Mouse (Mus musculus): ENCODE measurements at regions not wholly inside any gene's neighbourhood (a gene's known extent, or its start where the extent isn't known, plus 50 kb on each side); places are given as distances from the start of the nearest gene placed in this dataset.

GRCm38 (mm10) chr2:75477076-75477475, 182.0 kb upstream of the Hnrnpa3 start:
- DNase-seq (ENCODE audit: low spot score) = no peak

- DNase-seq (ENCODE audit: low spot score) = no peak
Observed at GRCm38 (mm10) chr2:75479546-75479945, 179.5 kb upstream of the Hnrnpa3 start.

DNA sequence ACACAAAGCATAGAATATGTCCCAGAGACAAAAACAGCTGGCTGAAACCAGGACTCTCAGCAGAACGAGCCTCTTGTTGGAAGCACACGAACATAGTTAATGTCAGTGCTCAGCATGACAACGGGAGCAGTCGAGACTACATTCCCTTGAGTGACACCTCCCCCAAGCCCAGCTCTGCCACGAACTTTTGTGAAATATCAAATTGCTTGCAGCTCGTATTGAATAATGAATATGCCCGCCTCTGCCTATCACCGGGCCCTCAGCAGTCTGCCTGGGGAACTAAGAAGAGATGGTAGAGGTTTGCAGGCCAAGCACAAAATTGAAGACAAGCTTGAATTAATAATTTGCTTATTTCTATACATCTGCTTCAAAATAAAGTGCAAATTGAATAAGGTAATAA, 177.2 kb upstream of the Hnrnpa3 start:
- DNase-seq (ENCODE audit: low spot score) = no peak

- no peak for DNase-seq (ENCODE audit: low spot score)
Observed at GRCm38 (mm10) chr2:75482484-75482883, 176.6 kb upstream of the Hnrnpa3 start.

DNA sequence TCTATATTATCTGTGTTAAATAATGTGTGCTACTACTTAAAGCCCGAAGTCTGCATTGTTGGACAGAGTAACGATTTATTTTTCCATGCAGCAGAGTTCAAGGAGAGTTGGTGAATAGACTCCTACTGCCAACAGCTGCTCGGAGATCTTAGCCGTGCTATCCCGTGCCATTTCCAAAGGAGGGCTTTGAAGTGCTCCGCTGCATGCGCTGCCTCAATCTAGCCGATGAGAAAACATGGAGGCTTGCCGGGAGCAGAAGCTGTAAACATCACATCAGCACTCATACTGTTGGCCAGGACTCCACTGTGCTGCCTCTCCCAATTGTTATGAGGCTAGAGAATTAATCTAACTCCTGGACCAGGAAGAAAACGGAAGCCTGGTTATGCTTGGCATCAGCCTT, 174.1 kb upstream of the Hnrnpa3 start:
- no peak for DNase-seq (ENCODE audit: low spot score)

- no peak for DNase-seq (ENCODE audit: low spot score)
Observed at GRCm38 (mm10) chr2:75491150-75491549, 167.9 kb upstream of the Hnrnpa3 start.

- no peak for DNase-seq (ENCODE audit: low spot score)
Observed at GRCm38 (mm10) chr2:75491789-75492500, 167.1 kb upstream of the Hnrnpa3 start.

- no peak for DNase-seq (ENCODE audit: low spot score)
Observed at GRCm38 (mm10) chr2:75492501-75492898, 166.6 kb upstream of the Hnrnpa3 start.

- DNase-seq (ENCODE audit: low spot score) = no peak
Observed at GRCm38 (mm10) chr2:75496606-75497240, 162.3 kb upstream of the Hnrnpa3 start.

- DNase-seq (ENCODE audit: low spot score) = no peak
Observed at GRCm38 (mm10) chr2:75510223-75510622, 148.8 kb upstream of the Hnrnpa3 start.

DNA sequence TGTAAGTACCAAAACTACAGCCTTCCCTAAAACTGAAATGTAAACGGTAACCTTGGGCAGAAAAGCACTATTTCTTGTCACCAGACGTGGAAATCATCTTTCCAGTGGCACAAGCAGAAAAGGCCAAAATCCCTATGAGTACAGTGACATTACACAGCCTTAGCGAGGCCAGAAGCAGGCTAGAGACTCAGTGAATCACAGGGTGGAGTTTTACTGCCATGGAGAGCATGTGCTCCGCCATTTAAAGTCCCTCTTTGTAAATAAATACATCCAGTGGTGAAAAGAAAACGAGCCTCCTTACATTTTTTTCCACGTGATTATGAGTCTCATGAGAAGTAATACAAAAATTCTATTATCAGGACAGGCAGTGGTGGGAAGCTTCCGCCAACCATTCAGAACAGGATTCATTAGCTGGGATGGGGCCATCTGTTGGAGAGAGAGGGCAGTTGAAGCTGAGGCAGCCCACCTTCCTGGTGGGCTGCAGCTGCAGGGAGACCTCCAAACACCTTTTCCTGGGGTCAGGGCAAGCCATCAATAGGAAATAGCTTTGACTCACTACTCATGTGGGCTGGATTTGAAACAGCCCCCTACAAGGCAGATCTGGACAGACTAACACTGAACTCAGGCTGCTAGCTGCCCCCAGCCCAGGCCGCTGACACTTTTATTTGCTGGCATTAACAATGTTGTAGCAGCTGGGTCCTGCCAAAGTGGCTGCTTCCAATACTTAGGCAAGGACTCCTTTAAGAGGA, 146.5 kb upstream of the Hnrnpa3 start:
- no peak for DNase-seq (ENCODE audit: low spot score)

- DNase-seq (ENCODE audit: low spot score) = no peak
Observed at GRCm38 (mm10) chr2:75514171-75514570, 144.9 kb upstream of the Hnrnpa3 start.

GRCm38 (mm10) chr2:75516223-75516622, 142.8 kb upstream of the Hnrnpa3 start:
- no peak for DNase-seq (ENCODE audit: low spot score)

- DNase-seq (ENCODE audit: low spot score) = no peak
Observed at GRCm38 (mm10) chr2:75517096-75517495, 142.0 kb upstream of the Hnrnpa3 start.

GRCm38 (mm10) chr2:75518607-75519006, 140.5 kb upstream of the Hnrnpa3 start:
- no peak for DNase-seq (ENCODE audit: low spot score)

- no peak for DNase-seq (ENCODE audit: low spot score)
Observed at GRCm38 (mm10) chr2:75525562-75525961, 133.5 kb upstream of the Hnrnpa3 start.

GRCm38 (mm10) chr2:75528706-75529105, 130.4 kb upstream of the Hnrnpa3 start:
- no peak for DNase-seq (ENCODE audit: low spot score)

DNA sequence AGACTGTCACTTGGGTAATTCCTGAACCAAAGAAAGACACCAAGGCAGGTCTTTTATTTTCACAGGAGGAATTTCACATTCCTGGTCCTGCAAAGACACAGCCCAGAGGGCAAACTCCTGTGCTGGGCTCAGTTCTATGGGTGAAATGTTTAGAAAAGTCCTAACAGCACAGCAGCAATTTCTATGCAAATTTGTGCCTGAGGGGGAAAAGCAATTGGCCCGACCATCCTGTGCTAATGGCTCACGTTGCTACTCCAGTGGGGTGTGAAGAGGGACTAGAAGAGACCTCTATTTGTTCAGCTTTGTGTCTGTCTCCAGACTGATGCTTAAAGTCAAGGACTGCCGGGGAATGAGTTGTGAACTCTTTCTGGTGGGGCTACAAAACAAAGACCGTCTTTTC, 120.9 kb upstream of the Hnrnpa3 start:
- no peak for DNase-seq (ENCODE audit: low spot score)

- DNase-seq (ENCODE audit: low spot score) = no peak
Observed at GRCm38 (mm10) chr2:75539726-75540125, 119.3 kb upstream of the Hnrnpa3 start.

DNA sequence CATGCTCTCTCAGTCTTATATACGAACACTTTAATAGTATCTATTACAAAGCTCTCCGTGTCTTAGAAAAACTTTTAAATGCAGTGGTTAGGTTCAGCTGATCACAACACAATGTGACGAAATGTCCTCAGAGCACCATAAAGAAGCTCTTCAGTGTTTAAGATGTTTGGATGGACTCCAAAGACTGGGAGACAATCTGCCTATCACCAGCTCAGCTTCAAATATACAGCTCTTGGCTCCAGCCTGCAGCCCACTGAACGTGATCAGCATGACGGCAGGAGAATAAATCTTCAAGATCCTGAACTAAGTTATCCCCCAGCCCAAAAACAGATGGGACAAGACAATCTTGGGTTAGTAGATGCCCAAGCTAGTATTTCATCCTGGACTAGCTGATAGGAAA, 116.7 kb upstream of the Hnrnpa3 start:
- DNase-seq (ENCODE audit: low spot score) = no peak

- DNase-seq (ENCODE audit: low spot score) = no peak
Observed at GRCm38 (mm10) chr2:75542781-75543180, 116.3 kb upstream of the Hnrnpa3 start.

GRCm38 (mm10) chr2:75545971-75546370, 113.1 kb upstream of the Hnrnpa3 start:
- no peak for DNase-seq (ENCODE audit: low spot score)

- no peak for DNase-seq (ENCODE audit: low spot score)
Observed at GRCm38 (mm10) chr2:75555676-75556075, 103.4 kb upstream of the Hnrnpa3 start.

All from thymus, postnatal 0 days (tissue).